Mouse (Mus musculus) liver, adult 2 months (tissue): ENCODE data around the gene Rsph10b.

ENCODE experiments used
- CTCF ChIP-seq: fragments of 200-500 bp; IDR thresholded peaks from 2 replicates; pipeline ENCODE4 v1.5.1; 2011; ENCODE audit warnings: low read depth, low read length, control low read depth
- POLR2A ChIP-seq: fragments of 200-500 bp; IDR thresholded peaks from 2 replicates; pipeline ENCODE4 v1.6.1; 2011; ENCODE audit warnings: low read length, control low read depth; ENCODE audit not compliant: insufficient read depth; ENCODE audit errors: extremely low read depth

DNA sequence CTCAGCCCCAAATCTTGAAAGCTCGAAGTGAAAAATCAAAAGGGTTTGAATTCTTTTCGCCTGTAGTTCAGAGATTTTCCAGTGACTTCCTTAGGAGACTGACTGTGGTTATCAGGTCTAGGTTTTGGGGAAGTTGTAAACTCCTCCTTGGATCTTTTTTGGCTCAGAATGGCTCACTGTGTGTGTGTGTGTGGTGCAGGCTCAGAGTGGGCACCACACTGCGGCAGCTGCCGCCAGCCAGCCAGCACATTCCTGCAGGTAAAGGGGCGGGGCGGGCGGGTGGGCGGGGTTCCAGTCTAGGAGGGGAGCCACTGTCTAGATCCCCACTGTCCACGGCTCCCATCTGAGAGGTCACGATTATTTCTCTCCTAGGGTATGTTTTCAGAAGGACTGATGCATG lies 8.8 kb downstream of the Rsph10b start:
- TF ChIP-seq CTCF (no peak), POLR2A (no peak)
